Mouse (Mus musculus) cerebellum, adult 2 months (tissue): Measurements from ENCODE around the gene Dennd2a.

Source experiments
- CTCF ChIP-seq: fragments of 200-500 bp; IDR thresholded peaks from 2 replicates; pipeline ENCODE4 v1.5.1; 2011; ENCODE audit warnings: low read depth, mild to moderate bottlenecking, control low read depth, low read length, moderate library complexity, borderline replicate concordance; ENCODE audit not compliant: insufficient read depth
- POLR2A ChIP-seq: fragments of 200-500 bp; IDR thresholded peaks from 2 replicates; pipeline ENCODE4 v1.6.1; 2011; ENCODE audit warnings: low read length, control low read depth, borderline replicate concordance; ENCODE audit not compliant: insufficient read depth

- no peak for TF ChIP-seq CTCF
- TF ChIP-seq POLR2A: no peak
These were observed 21.0 kb downstream of the Dennd2a start for GRCm38 (mm10) chr6:39536621-39537020.
